Mouse (Mus musculus) limb, embryonic 11.5 days (tissue): ENCODE measurements around the gene Ppp1r13b. TPM values are rescaled to one million over a fixed set of nuclear protein-coding genes. Genes with fewer than 3 reads are reported as not detected.

Experiments used
- ATAC-seq: fragments of 200-750 bp; cut with Nextera tagmentation; 2 replicates; pipeline ENCODE4 v1.8.0; 2017; ENCODE audit warnings: low read depth; ENCODE audit not compliant: insufficient number of reproducible peaks, low FRiP score, low TSS enrichment
- DNase-seq: peaks from one replicate; pipeline ENCODE4 v3.0.0-alpha.2; 2015; ENCODE audit warnings: low spot score
- H3K27ac ChIP-seq: fragments of 300-500 bp; sonication (generic); replicated peaks from 2 replicates; pipeline ENCODE4 v1.5.1; 2014; ENCODE audit warnings: low read depth, mild to moderate bottlenecking, low read length
- H3K27me3 ChIP-seq: fragments of 300-500 bp; sonication (generic); 2 replicates; pipeline ENCODE4 v1.6.1; 2014; ENCODE audit warnings: mild to moderate bottlenecking, low read length, mixed read lengths; ENCODE audit not compliant: control insufficient read depth, insufficient read depth
- H3K36me3 ChIP-seq: fragments of 300-500 bp; sonication (generic); 2 replicates; pipeline ENCODE4 v1.6.1; 2014; ENCODE audit warnings: mild to moderate bottlenecking, low read length, moderate library complexity, mixed read lengths; ENCODE audit not compliant: control insufficient read depth, insufficient read depth
- H3K4me1 ChIP-seq: fragments of 300-500 bp; sonication (generic); 2 replicates; pipeline ENCODE4 v1.6.1; 2014; ENCODE audit warnings: low read length, mixed read lengths; ENCODE audit not compliant: control insufficient read depth, insufficient read depth
- H3K4me2 ChIP-seq: fragments of 300-500 bp; sonication (generic); 2 replicates; pipeline ENCODE4 v1.6.1; 2014; ENCODE audit warnings: low read depth, mild to moderate bottlenecking, moderate library complexity; ENCODE audit not compliant: severe bottlenecking
- H3K4me3 ChIP-seq: fragments of 300-500 bp; sonication (generic); 2 replicates; pipeline ENCODE4 v1.5.1; 2014; ENCODE audit warnings: low read depth, low read length
- H3K9ac ChIP-seq: fragments of 300-500 bp; sonication (generic); 2 replicates; pipeline ENCODE4 v1.6.1; 2014; ENCODE audit warnings: mild to moderate bottlenecking, low read length
- H3K9me3 ChIP-seq: fragments of 300-500 bp; sonication (generic); 2 replicates; pipeline ENCODE4 v1.6.1; 2016; ENCODE audit warnings: low read length; ENCODE audit not compliant: control insufficient read depth
- WGBS: fragments of 180-500 bp; shearing (Covaris S2); extraction: QIAGEN DNeasy Blood & Tissue Kit; methylation state at CpG from one replicate; pipeline ENCODE4 v1.1.7; 2014; 5-methylcytosine and 5-hydroxymethylcytosine counted together
- polyA plus RNA-seq: library from polyadenylated mRNA; unstranded; fragments of >200 nt; fragmentation: Nextera tagmentation; extraction: Ambion mirVana; gene quantifications from 2 replicates; pipeline ENCODE4 v1.2.1, GENCODE M21; 2014

Ppp1r13b gene
- polyA plus RNA-seq, 1 experiment from 2014 or later: 6.5 TPM

DNA sequence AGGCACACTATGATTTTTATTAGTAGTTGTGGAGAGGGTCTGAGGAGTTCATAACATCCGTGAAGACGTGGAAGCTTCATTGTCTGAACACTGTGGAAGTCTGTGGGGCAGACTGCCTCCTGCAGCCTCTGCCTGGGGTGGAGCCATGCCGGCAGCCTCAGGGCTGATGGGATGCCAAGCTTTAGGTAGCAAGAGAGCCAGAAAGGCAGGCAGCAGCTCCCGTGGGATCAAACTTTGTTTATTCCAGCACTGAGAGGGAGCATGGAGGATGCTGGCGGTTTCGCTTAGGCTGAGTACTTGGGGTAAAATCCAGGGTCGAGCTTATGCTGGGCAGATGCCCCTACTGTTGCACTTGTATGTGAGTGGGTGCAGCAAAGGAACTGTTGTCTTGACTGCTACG, 110.7 kb downstream of the Ppp1r13b start:
- WGBS: 88% methylated on average over 8 of the region's 8 CpGs
- H3K4me1 ChIP-seq: no peaks in the 10 kb centered on the region
- H3K9ac ChIP-seq: no peak overlapping the region
- no peak overlapping the region for H3K27ac ChIP-seq
- no peak for DNase-seq
- no peaks in the 10 kb centered on the region for H3K27me3 ChIP-seq
- peaks cover 28% of the 10 kb centered on the region; the same call in 1 of the 2 replicates for H3K36me3 ChIP-seq
- H3K9me3 ChIP-seq: no peaks in the 10 kb centered on the region
- no peak for ATAC-seq
- H3K4me2 ChIP-seq: no peak overlapping the region
- no peak overlapping the region for H3K4me3 ChIP-seq

DNA sequence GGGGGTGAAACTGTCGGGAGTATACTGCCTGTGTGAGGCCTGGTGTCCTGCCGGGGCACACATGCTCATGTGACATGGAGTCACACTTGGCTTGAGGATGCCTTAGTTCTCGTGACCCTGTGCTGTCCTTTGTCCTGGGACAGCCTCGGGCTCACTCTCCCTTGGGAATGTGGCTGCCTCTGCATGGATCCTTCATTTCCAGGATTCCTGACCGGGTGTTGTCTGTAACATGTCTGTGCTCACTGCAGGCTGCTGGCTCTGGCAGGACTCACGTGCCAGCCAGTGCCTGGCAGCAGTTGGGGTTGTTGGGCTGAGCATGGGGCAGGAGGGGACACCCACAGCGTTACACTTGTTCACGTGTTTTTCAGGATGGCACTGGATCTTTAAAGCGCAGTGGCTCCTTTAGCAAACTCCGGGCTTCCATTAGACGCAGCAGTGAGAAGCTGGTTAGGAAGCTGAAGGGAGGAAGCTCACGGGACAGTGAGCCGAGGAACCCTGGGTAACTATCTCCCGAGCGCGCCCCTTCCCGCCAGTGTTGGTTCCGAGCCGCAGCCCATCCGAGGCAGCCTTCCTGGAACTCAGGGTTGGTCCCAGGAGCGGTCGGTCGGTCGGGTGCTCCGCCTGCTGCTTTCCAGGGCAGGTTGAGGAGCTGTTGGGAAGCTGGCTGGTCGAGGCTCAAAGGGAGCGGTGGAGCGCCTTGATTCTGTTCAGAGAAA, 112.6 kb downstream of the Ppp1r13b start:
- no peak for ATAC-seq
- Histone ChIP-seq H3K4me2 (no peak overlapping the region), H3K36me3 (peaks cover 31% of the 10 kb centered on the region; the same call in 1 of the 2 replicates), H3K9ac (no peak overlapping the region), H3K4me3 (no peak overlapping the region), H3K9me3 (no peaks in the 10 kb centered on the region), H3K27ac (no peak overlapping the region), H3K4me1 (no peaks in the 10 kb centered on the region), H3K27me3 (no peaks in the 10 kb centered on the region)
- DNase-seq: no peak
- WGBS: 93% methylated on average over 28 of the region's 28 CpGs

DNA sequence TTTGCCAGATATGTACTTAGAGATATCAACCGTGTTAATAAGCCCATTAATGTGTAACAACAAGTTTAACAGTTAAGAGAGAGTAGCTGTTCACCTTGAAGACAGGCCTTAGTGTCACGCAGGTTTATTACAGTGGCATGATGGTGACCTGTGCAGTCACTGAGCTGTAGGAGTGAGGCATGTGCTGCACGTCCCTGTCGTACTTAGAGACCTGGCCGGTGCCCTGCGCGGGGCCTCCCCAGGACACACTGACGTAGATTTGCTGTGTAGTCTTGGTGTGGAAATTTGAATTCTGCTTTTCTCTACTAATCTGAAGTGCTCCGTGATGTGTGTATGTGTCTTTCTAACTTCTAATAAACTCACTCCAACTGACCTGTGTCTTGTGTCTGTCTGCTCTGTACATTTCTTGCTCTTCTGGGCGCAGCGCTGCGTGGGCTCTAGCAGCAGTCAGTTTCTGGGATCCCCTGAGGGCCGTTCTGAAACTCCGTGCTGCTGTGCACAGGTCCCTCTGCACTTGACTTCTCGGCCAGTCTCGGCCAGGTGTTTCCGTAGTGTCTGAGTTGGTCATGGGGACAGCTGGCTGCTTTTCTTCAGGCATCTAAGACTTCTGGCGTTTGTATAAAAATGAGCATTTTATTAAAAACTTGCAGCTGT, 113.3 kb downstream of the Ppp1r13b start:
- no peak for DNase-seq
- no peaks in the 10 kb centered on the region for H3K9me3 ChIP-seq
- H3K27ac ChIP-seq: no peak overlapping the region
- no peak for ATAC-seq
- 93% methylated on average over 18 of the region's 18 CpGs for WGBS
- peaks cover 38% of the 10 kb centered on the region for H3K36me3 ChIP-seq
- no peaks in the 10 kb centered on the region for H3K27me3 ChIP-seq
- H3K9ac ChIP-seq: no peak overlapping the region
- H3K4me1 ChIP-seq: no peaks in the 10 kb centered on the region
- no peak overlapping the region for H3K4me2 ChIP-seq
- no peak overlapping the region for H3K4me3 ChIP-seq

DNA sequence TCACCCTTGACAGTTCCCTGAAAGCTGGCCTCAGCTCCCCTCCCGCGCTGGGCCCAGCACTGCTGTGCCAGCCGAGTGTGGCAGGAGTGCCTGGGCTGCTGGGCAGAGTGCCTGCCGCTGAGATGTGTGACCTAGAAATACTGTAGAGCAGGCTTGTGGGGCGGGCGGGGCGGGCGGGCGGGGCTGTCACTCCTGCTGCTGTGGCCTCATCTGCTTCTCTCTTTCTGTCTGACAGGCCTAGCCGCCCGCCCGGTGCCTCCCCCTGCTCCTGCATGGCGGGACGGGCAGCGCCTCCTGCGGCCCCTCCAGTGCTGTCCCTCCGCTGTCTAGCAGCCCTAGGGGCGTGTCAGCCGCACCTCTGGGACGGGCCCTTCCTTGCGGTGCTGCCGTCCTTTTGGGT, 113.8 kb downstream of the Ppp1r13b start:
- Histone ChIP-seq H3K4me2 (no peak overlapping the region), H3K27me3 (no peaks in the 10 kb centered on the region), H3K27ac (no peak overlapping the region), H3K4me1 (no peaks in the 10 kb centered on the region), H3K4me3 (no peak overlapping the region), H3K9ac (no peak overlapping the region), H3K36me3 (peaks cover 36% of the 10 kb centered on the region), H3K9me3 (no peaks in the 10 kb centered on the region)
- ATAC-seq (no peak), DNase-seq (no peak)
- 75% methylated on average over 22 of the region's 22 CpGs for WGBS

DNA sequence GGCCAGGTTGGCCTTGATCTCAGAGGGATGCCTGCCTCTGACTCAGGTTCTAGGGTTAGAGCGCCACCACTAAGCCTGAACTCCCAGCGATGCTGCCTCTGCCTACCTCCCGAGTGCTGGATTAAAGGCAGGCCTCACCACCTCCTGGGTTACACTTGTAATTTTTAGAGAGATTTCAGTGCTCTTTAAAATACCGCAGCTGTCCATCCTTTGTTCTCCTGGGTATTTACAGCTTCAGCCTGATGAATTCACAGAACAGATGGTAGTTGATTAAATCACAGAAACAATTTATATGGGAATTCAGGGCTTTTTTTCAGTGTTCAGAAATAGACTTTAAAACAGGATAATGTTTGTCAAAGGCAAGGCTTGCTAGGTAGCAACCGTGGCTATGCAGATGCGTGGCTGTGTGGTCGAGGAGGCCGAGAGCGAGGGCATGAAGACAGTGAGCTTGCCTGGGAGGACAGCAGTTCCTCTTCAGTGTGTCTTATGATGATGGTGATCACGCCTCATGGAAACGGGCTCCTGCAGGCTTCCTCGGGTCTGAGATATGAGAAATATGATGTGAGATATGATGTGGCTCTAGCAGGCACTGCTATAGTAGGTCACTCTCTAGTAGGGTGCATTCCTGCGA, 116.3 kb downstream of the Ppp1r13b start:
- DNase-seq: no peak
- 93% methylated on average over 13 of the region's 13 CpGs for WGBS
- Histone ChIP-seq H3K27me3 (no peaks in the 10 kb centered on the region), H3K27ac (no peak overlapping the region), H3K4me1 (no peaks in the 10 kb centered on the region), H3K4me3 (no peak overlapping the region), H3K9me3 (no peaks in the 10 kb centered on the region), H3K4me2 (no peak overlapping the region), H3K36me3 (peaks cover 44% of the 10 kb centered on the region), H3K9ac (no peak overlapping the region)
- ATAC-seq: no peak

DNA sequence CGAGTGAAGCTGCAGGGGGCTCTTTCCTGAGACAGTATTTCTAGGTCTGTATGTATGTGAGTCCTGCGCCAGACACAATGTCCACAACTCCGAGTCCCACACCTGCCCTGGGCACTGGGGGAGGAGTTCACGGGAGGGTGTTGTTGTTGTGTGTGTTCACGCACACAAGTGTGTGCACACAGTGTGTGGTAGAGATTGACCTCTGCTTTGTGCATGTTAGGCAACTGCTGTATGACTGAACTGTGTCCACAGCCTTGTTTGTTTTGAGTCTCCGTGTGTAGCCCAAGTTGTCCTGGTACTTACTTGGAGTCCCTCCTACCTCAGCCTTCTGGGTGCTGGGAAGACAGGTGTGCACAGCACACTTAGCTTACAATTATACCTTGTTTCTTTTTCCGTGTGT, 117.3 kb downstream of the Ppp1r13b start:
- WGBS: 93% methylated on average over 7 of the region's 7 CpGs
- H3K9ac ChIP-seq: no peak overlapping the region
- H3K4me2 ChIP-seq: no peak overlapping the region
- DNase-seq (no peak), ATAC-seq (no peak)
- peaks cover 39% of the 10 kb centered on the region for H3K36me3 ChIP-seq
- no peaks in the 10 kb centered on the region for H3K27me3 ChIP-seq
- no peak overlapping the region for H3K4me3 ChIP-seq
- H3K27ac ChIP-seq: no peak overlapping the region
- no peaks in the 10 kb centered on the region for H3K4me1 ChIP-seq
- H3K9me3 ChIP-seq: no peaks in the 10 kb centered on the region

DNA sequence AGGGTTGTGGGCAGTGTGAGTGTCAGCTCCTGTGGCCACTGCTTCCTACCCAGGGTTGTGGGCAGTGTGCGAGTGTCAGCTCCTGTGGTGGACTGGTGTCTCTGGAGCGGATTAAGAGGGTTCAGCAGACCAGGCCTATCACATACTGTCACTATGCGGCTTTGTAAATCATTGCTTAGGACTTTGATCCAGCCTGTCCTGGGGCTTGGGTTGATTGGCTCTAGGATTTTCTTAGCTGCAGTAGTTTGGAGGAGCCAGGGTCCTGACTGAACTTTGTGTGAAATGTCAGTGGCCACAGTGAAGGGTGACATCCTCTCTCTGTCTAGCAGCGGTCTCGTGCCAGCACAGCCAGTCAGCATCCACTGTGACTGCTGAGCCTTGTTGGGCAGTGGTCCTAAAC, 117.8 kb downstream of the Ppp1r13b start:
- WGBS: 91% methylated on average over 5 of the region's 5 CpGs
- no peaks in the 10 kb centered on the region for H3K4me1 ChIP-seq
- ATAC-seq (no peak), DNase-seq (no peak)
- H3K27me3 ChIP-seq: no peaks in the 10 kb centered on the region
- no peak overlapping the region for H3K9ac ChIP-seq
- H3K9me3 ChIP-seq: no peaks in the 10 kb centered on the region
- no peak overlapping the region for H3K4me2 ChIP-seq
- peaks cover 34% of the 10 kb centered on the region for H3K36me3 ChIP-seq
- no peak overlapping the region for H3K27ac ChIP-seq
- no peak overlapping the region for H3K4me3 ChIP-seq

DNA sequence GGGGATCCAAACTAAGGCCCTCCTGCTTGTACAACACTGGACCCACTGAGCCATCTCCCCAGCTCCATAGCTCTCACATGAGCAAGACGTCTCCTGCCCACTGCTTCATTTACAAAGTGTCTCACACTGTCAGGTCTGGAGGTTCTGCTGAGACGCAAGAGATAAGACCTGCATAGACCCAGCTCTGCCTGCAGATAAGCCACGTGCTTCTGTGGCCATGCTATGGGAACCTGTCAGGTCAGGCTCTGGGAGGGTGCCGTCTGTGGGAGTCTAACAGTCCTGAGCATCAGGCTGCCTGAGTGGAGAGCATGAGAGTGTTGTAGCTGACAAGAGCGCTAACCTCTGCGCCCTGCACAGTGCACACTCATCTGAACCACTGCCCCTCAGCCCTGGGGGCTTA, 120.9 kb downstream of the Ppp1r13b start:
- Histone ChIP-seq H3K27ac (no peak overlapping the region), H3K9ac (no peak overlapping the region), H3K36me3 (peaks cover 39% of the 10 kb centered on the region), H3K4me3 (no peak overlapping the region), H3K9me3 (no peaks in the 10 kb centered on the region), H3K4me2 (no peak overlapping the region), H3K4me1 (no peaks in the 10 kb centered on the region), H3K27me3 (no peaks in the 10 kb centered on the region)
- ATAC-seq: no peak
- 87% methylated on average over 6 of the region's 6 CpGs for WGBS
- no peak for DNase-seq
